Mouse (Mus musculus) C2C12 (cell line): ENCODE measurements at regions not wholly inside any gene's neighbourhood (a gene's known extent, or its start where the extent isn't known, plus 50 kb on each side); places are given as distances from the start of the nearest gene placed in this dataset.

Experiments
- CTCF ChIP-seq: IDR thresholded peaks from one replicate; pipeline ENCODE4 v1.5.1; 2011; ENCODE audit not compliant: control insufficient read depth, insufficient read depth, insufficient read length
- MYOD1 ChIP-seq: IDR thresholded peaks from one replicate; pipeline ENCODE4 v1.6.1; 2011; ENCODE audit warnings: low read depth; ENCODE audit not compliant: control insufficient read depth, insufficient read length
- MYOG ChIP-seq: IDR thresholded peaks from one replicate; pipeline ENCODE4 v1.6.1; 2011; ENCODE audit not compliant: control insufficient read depth, insufficient read length; ENCODE audit errors: extremely low read depth
- USF1 ChIP-seq: IDR thresholded peaks from one replicate; pipeline ENCODE4 v1.6.1; 2011; ENCODE audit warnings: low read depth, mild to moderate bottlenecking, control low read depth, moderate library complexity

DNA sequence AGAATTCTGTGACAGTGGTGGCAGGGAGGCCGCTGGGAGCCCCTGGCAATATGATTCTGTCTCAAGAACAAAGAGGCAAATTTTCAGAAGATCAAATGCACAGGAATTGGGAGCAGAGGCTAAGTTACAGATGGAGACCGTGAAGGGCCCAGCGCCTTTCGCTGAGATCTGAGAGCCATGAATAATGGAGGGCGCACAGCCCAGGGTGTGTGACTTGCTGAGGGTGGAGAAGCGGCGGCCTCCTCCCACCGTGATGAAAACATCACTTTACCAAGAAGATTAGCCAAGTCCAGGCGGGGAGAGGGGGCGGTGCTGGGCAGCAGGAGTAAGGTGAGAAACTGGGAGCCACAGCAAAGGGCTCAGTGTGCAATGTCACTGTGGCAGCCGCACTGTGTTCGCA, 77.2 kb upstream of the Unc5a start:
- TF ChIP-seq CTCF (no peak), MYOD1 (no peak), MYOG (no peak), USF1 (no peak)
